Mouse (Mus musculus) forebrain, embryonic 11.5 days (tissue): ENCODE results near the gene Tada2b. TPM values are rescaled to one million over a fixed set of nuclear protein-coding genes. Genes with fewer than 3 reads are reported as not detected.

Experiments used
- ATAC-seq: fragments of 200-750 bp; cut with Nextera tagmentation; replicated peaks from 2 replicates; pipeline ENCODE4 v1.8.0; 2017; ENCODE audit warnings: moderate TSS enrichment; ENCODE audit not compliant: low FRiP score
- DNase-seq: peaks from one replicate; pipeline ENCODE4 v3.0.0-alpha.2; 2017; ENCODE audit warnings: low spot score
- H3K27ac ChIP-seq: fragments of 300-500 bp; sonication (generic); 2 replicates; pipeline ENCODE4 v1.5.1; 2014; ENCODE audit warnings: low read depth, low read length
- H3K27me3 ChIP-seq: fragments of 300-500 bp; sonication (generic); 2 replicates; pipeline ENCODE4 v1.6.1; 2014; ENCODE audit warnings: mild to moderate bottlenecking, low read length, mixed read lengths; ENCODE audit not compliant: control insufficient read depth, insufficient read depth
- H3K36me3 ChIP-seq: fragments of 300-500 bp; sonication (generic); 2 replicates; pipeline ENCODE4 v1.6.1; 2014; ENCODE audit warnings: mild to moderate bottlenecking, low read length, moderate library complexity, mixed read lengths; ENCODE audit not compliant: control insufficient read depth, insufficient read depth
- H3K4me1 ChIP-seq: fragments of 300-500 bp; sonication (generic); replicated peaks from 2 replicates; pipeline ENCODE4 v1.6.1; 2014; ENCODE audit warnings: low read length, mixed read lengths; ENCODE audit not compliant: control insufficient read depth, insufficient read depth
- H3K4me2 ChIP-seq: fragments of 300-500 bp; sonication (generic); 2 replicates; pipeline ENCODE4 v1.6.1; 2014; ENCODE audit warnings: low read depth, mild to moderate bottlenecking, low read length, moderate library complexity, mixed read lengths; ENCODE audit not compliant: severe bottlenecking
- H3K4me3 ChIP-seq: fragments of 300-500 bp; sonication (generic); 2 replicates; pipeline ENCODE4 v1.5.1; 2014; ENCODE audit warnings: low read depth, low read length
- H3K9ac ChIP-seq: fragments of 300-500 bp; sonication (generic); 2 replicates; pipeline ENCODE4 v1.6.1; 2014; ENCODE audit warnings: low read length
- H3K9me3 ChIP-seq: fragments of 300-500 bp; sonication (generic); 2 replicates; pipeline ENCODE4 v1.6.1; 2016; ENCODE audit warnings: low read length, mixed read lengths; ENCODE audit not compliant: control insufficient read depth
- WGBS: fragments of 180-500 bp; shearing (Covaris S2); extraction: QIAGEN DNeasy Blood & Tissue Kit; methylation state at CpG from one replicate; pipeline ENCODE4 v1.1.7; 2014; 5-methylcytosine and 5-hydroxymethylcytosine counted together
- polyA plus RNA-seq: library from polyadenylated mRNA; unstranded; fragments of >200 nt; fragmentation: Nextera tagmentation; extraction: Ambion mirVana; gene quantifications from 2 replicates; pipeline ENCODE4 v1.2.1, GENCODE M21; 2014

Tada2b gene
- polyA plus RNA-seq, 1 experiment from 2014 or later = 3.5 TPM

GRCm38 (mm10) chr5:36519751-36520150, 35.7 kb upstream of the Tada2b start:
- Histone ChIP-seq H3K4me2 (no peak overlapping the region), H3K27me3 (no peaks in the 10 kb centered on the region), H3K9ac (no peak overlapping the region), H3K4me3 (no peak overlapping the region), H3K36me3 (no peaks in the 10 kb centered on the region; the same call in 1 of the 2 replicates), H3K9me3 (no peaks in the 10 kb centered on the region), H3K4me1 (no peaks in the 10 kb centered on the region), H3K27ac (no peak overlapping the region)
- ATAC-seq = no peak
- WGBS = 78% methylated on average over 3 of the region's 3 CpGs
- no peak for DNase-seq

DNA sequence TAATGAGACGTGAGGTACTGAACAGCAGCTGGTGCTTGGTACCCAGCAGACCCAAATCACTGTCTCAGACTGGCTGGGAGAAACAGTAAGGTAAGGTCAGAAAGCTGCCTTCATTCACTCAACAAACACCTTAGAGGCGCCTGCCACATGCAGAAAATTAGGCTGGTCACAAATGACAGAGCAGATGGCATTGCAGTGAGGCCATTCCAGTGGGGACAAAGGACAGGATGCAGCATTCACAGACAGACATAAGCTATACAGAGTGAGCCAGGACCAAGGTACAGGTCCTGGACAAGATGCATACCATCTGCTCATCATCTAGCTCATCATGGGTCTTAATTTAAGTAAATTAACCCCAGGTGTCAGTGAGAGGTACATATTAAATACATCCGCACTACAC, 33.5 kb upstream of the Tada2b start:
- Histone ChIP-seq H3K27ac (no peak overlapping the region), H3K36me3 (no peaks in the 10 kb centered on the region; the same call in 1 of the 2 replicates), H3K9ac (no peak overlapping the region), H3K4me1 (no peaks in the 10 kb centered on the region), H3K4me3 (no peak overlapping the region), H3K4me2 (no peak overlapping the region), H3K9me3 (no peaks in the 10 kb centered on the region), H3K27me3 (no peaks in the 10 kb centered on the region)
- WGBS = 83% methylated on average over 3 of the region's 3 CpGs
- no peak for ATAC-seq
- no peak for DNase-seq

- no peaks in the 10 kb centered on the region; the same call in 1 of the 2 replicates for H3K36me3 ChIP-seq
- WGBS = 85% methylated on average over 5 of the region's 5 CpGs
- no peak for ATAC-seq
Observed at GRCm38 (mm10) chr5:36515558-36515957, 31.5 kb upstream of the Tada2b start.

DNA sequence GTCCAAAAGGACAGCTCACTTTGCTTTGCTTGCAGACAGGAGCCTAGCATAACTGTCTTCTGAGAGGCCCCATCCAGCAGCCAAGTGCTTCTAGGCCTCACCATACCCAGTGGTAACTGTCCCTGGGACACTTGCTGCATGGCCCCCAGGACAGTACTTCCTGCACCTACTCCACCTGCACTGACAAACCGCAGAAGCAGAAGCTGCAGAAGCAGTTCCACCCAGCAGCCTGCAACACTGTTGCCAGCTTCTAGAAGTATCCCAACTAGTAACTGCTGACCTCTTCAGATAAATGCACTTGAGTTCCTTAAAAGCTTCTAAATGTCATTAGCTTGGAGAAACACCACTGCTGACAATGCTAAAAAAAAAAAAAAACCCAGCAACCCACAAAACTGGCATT, 31.0 kb upstream of the Tada2b start:
- WGBS = 97% methylated on average over 1 of the region's 1 CpGs

More at GRCm38 (mm10) chr5:36515558-36515957, 31.5 kb upstream of the Tada2b start:
- Histone ChIP-seq H3K4me1 (no peaks in the 10 kb centered on the region), H3K9ac (no peak overlapping the region), H3K9me3 (no peaks in the 10 kb centered on the region), H3K27me3 (no peaks in the 10 kb centered on the region), H3K4me3 (no peak overlapping the region), H3K27ac (no peak overlapping the region), H3K4me2 (no peak overlapping the region)
- no peak for DNase-seq

DNA sequence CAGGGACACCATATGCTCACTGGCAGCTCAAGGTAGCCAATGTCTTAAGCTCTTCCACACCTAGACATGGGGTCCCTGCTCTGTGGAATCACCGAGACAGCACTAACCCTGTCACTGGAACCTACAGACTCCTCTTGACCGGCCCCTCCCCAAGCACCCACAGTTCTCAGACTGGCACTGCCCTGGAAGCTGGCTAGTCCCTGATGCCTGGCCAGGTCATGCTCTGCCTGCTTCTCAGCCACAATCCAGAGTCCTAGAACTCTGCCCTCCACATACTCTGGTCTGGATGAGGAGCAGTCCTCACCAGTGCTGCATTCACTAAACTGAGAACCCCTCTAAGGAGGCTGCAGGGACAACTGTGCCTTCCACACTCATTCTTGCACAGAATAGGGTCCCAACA, 26.9 kb upstream of the Tada2b start:
- WGBS = 97% methylated on average over 2 of the region's 2 CpGs
- ATAC-seq (no peak), DNase-seq (no peak)
- H3K27ac ChIP-seq = no peak overlapping the region
- H3K9ac ChIP-seq = no peak overlapping the region
- no peak overlapping the region for H3K4me2 ChIP-seq
- H3K27me3 ChIP-seq = no peaks in the 10 kb centered on the region
- H3K9me3 ChIP-seq = no peaks in the 10 kb centered on the region
- H3K36me3 ChIP-seq = no peaks in the 10 kb centered on the region; the same call in 1 of the 2 replicates
- H3K4me1 ChIP-seq = no peaks in the 10 kb centered on the region
- no peak overlapping the region for H3K4me3 ChIP-seq

More for the DNA sequence above, 31.0 kb upstream of the Tada2b start:
- no peaks in the 10 kb centered on the region for H3K9me3 ChIP-seq
- no peak overlapping the region for H3K9ac ChIP-seq
- ATAC-seq = no peak
- H3K36me3 ChIP-seq = no peaks in the 10 kb centered on the region; the same call in 1 of the 2 replicates
- H3K4me2 ChIP-seq = no peak overlapping the region
- no peak overlapping the region for H3K27ac ChIP-seq
- DNase-seq = no peak
- no peaks in the 10 kb centered on the region for H3K4me1 ChIP-seq
- no peak overlapping the region for H3K4me3 ChIP-seq
- H3K27me3 ChIP-seq = no peaks in the 10 kb centered on the region

DNA sequence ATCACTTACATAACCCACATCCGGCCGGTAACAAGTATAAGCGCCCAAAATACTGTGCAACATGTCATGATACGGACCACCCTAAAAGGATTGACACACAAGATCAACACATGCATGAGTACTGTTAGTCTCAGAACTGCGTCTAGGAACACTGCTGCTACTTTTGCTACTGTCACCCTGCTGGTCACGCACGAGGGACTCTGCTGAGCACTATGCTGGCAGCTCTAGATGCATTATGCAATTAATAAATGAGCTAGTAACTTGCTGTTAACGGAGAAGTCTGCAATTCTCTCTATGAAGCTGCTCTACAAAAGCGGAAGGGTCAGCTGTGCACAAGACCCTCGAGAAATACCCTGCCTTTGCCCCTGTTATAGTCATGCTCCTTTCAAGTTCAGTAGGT, 24.3 kb upstream of the Tada2b start:
- H3K9ac ChIP-seq = no peak overlapping the region
- DNase-seq (no peak), ATAC-seq (no peak)
- H3K4me2 ChIP-seq = no peak overlapping the region
- H3K27me3 ChIP-seq = no peaks in the 10 kb centered on the region
- WGBS = 93% methylated on average over 10 of the region's 10 CpGs
- no peak overlapping the region for H3K4me3 ChIP-seq
- no peak overlapping the region for H3K27ac ChIP-seq
- H3K9me3 ChIP-seq = no peaks in the 10 kb centered on the region
- no peaks in the 10 kb centered on the region; the same call in 1 of the 2 replicates for H3K36me3 ChIP-seq
- no peaks in the 10 kb centered on the region for H3K4me1 ChIP-seq

GRCm38 (mm10) chr5:36505643-36506042, 21.6 kb upstream of the Tada2b start:
- Histone ChIP-seq H3K9me3 (no peaks in the 10 kb centered on the region), H3K27me3 (no peaks in the 10 kb centered on the region), H3K4me3 (no peak overlapping the region), H3K36me3 (no peaks in the 10 kb centered on the region; the same call in 1 of the 2 replicates), H3K9ac (no peak overlapping the region), H3K27ac (no peak overlapping the region), H3K4me1 (no peaks in the 10 kb centered on the region), H3K4me2 (no peak overlapping the region)
- 70% methylated on average over 5 of the region's 5 CpGs for WGBS
- ATAC-seq (no peak), DNase-seq (no peak)

- no peak overlapping the region for H3K27ac ChIP-seq
- H3K9me3 ChIP-seq = no peaks in the 10 kb centered on the region
- no peaks in the 10 kb centered on the region; the same call in 1 of the 2 replicates for H3K36me3 ChIP-seq
- WGBS = 89% methylated on average over 7 of the region's 7 CpGs
- no peak overlapping the region for H3K4me3 ChIP-seq
- no peaks in the 10 kb centered on the region for H3K4me1 ChIP-seq
- H3K4me2 ChIP-seq = no peak overlapping the region
- H3K9ac ChIP-seq = no peak overlapping the region
- no peaks in the 10 kb centered on the region for H3K27me3 ChIP-seq
- no peak for ATAC-seq
- no peak for DNase-seq
Observed at GRCm38 (mm10) chr5:36505235-36505634, 21.1 kb upstream of the Tada2b start.

DNA sequence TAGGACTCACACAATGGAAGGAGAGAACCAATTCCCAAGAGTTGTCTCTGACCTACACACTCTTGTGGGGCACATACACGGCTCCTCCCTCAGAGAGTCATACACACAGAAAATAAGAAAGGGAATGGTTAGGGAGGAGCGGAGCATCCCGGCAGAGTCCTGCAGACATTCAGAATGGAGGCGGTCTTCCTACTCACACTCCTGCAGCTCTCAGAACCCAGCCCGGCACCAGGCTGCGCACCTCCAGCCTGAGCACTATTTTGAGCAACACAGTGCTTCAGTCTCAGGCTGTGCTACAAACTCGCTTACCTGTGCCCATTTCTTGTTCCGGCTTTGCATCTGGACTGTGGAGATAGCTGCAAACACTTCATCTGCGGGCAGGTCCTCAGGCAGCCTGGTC, 10.6 kb upstream of the Tada2b start:
- no peak overlapping the region for H3K9ac ChIP-seq
- H3K4me2 ChIP-seq = no peak overlapping the region
- ATAC-seq (no peak), DNase-seq (no peak)
- H3K27ac ChIP-seq = no peak overlapping the region
- H3K4me1 ChIP-seq = no peaks in the 10 kb centered on the region
- H3K9me3 ChIP-seq = no peaks in the 10 kb centered on the region
- peaks cover 3% of the 10 kb centered on the region; the same call in 1 of the 2 replicates for H3K36me3 ChIP-seq
- no peaks in the 10 kb centered on the region for H3K27me3 ChIP-seq
- no peak overlapping the region for H3K4me3 ChIP-seq
- 94% methylated on average over 9 of the region's 9 CpGs for WGBS
